Mouse (Mus musculus): ENCODE measurements around the gene Rps23. TPM values are rescaled to one million over a fixed set of nuclear protein-coding genes. Genes with fewer than 3 reads are reported as not detected.
"Not testable (repeated sequence)": the region's sequence is repeated elsewhere in the genome, so short reads cannot be mapped to it uniquely, and the experiment has no call there.

Rps23 gene
- polyA plus RNA-seq, 1 experiment, result 409 TPM

DNA sequence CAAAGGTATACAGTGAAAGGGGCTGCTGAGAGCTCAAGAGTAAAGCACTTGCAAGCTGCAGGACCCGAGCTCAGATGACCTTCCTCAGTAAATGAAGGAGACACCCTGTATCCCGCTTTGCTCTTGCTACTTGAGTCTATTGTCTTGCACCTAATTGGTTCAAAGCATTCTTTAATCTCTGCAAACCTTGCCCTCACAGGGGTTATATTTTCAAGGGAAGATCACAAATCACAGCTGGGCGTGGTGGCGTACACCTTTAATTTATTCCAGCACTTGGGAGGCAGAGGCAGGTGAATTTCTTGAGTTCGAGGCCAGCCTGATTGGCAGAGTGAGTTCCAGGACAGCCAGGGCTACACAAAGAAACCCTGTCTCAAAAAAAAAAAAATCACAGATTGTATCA is 2.4 kb downstream of the Rps23 start:
- no peak overlapping the region for H3K27ac ChIP-seq (ENCODE audit: insufficient read depth, low read length)
- no peaks in the 10 kb centered on the region for H3K27me3 ChIP-seq (ENCODE audit: control insufficient read depth, insufficient read depth, low read length)
- no peak overlapping the region for H3K4me3 ChIP-seq (replicated peaks; ENCODE audit: insufficient read depth, low read depth, low read length)
- TF ChIP-seq POLR2A (IDR thresholded peaks at IDR 0.05; ENCODE audit: borderline replicate concordance, insufficient read depth, low read length) (no peak), CTCF (IDR thresholded peaks at IDR 0.05; ENCODE audit: borderline replicate concordance, insufficient read depth, low read depth, low read length) (no peak)
- no peaks in the 10 kb centered on the region for H3K4me1 ChIP-seq (ENCODE audit: control insufficient read depth, insufficient read depth, low read length)
- WGBS, result 90% methylated on average over 5 of the region's 5 CpGs
- no peak for DNase-seq

DNA sequence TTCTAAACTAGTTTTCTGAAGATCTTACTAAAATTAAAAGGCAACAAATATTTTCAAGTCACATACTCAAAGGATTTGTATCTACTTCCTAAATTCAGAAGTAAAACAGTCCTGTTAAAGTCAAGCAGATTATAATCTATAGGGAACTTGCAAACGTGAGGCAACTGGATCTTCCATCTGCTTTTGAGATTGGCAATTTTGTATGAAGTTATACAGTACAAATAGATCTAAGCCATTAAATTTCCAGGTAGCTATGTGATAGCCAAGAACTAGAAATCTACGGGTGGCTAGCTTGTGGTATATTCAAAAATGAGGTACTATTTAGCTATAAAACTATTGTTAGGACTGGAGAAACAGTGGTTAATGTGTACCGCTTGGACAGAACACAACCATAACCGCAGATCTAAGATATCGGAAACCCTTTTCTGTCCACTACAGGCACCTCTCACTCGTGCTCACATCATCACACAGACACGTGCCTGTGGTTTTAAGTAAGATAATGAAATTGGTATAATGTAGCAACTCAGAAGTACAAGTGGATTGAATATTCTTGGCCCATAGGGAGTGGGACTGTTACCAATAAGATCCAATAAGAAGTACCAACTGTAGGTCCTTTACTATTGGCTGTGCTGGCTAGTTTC is 3.5 kb downstream of the Rps23 start:
- H3K4me3 ChIP-seq (replicated peaks; ENCODE audit: insufficient read depth, low read depth, low read length), result no peak overlapping the region
- 80% methylated on average over 7 of the region's 7 CpGs for WGBS

DNA sequence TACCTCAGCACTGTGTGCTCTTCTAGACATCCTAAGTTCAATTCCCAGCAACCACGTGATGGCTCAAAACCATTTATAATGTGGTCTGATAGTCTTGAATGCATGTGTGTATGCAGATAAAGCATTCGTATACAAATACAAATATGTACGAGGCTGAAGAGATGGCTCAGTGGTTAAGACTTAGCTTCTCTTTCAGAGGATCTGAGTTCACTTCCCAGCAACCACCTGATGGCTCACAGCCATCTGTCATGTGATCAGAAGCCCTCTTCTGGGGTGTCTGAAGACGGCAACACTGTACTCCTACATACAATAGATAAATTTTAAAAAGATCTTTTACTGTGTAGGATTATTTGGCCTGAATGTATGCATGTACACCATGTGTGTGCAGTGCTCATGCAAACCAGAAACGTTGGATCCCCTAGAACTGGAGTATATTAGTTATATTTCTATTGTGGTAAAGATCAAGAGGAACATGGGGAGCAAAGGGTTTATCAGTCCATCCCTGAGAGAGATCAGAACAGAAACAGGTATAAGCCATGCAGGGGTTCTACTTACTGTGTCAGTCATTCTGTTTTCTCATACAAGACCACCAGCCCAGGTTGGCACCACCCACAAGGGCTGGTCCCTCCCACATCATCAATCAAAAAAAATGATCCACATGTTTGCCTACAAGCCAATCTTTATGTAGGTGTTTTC is 4.3 kb downstream of the Rps23 start:
- WGBS, result 65% methylated on average over 5 of the region's 5 CpGs
- no peak for TF ChIP-seq POLR2A (IDR thresholded peaks at IDR 0.05; ENCODE audit: borderline replicate concordance, insufficient read depth, low read length)
- TF ChIP-seq CTCF (IDR thresholded peaks at IDR 0.05; ENCODE audit: borderline replicate concordance, insufficient read depth, low read depth, low read length), result no peak
- H3K4me1 ChIP-seq (ENCODE audit: control insufficient read depth, insufficient read depth, low read length), result no peaks in the 10 kb centered on the region
- no peak overlapping the region for H3K4me3 ChIP-seq (replicated peaks; ENCODE audit: insufficient read depth, low read depth, low read length)
- H3K27ac ChIP-seq (ENCODE audit: insufficient read depth, low read length), result no peak overlapping the region
- DNase-seq, result no peak
- H3K27me3 ChIP-seq (ENCODE audit: control insufficient read depth, insufficient read depth, low read length), result no peaks in the 10 kb centered on the region

More for the DNA sequence above, 3.5 kb downstream of the Rps23 start:
- Histone ChIP-seq H3K27me3 (ENCODE audit: control insufficient read depth, insufficient read depth, low read length) (no peaks in the 10 kb centered on the region), H3K4me1 (ENCODE audit: control insufficient read depth, insufficient read depth, low read length) (no peaks in the 10 kb centered on the region), H3K27ac (ENCODE audit: insufficient read depth, low read length) (no peak overlapping the region)
- DNase-seq, result no peak
- TF ChIP-seq POLR2A (IDR thresholded peaks at IDR 0.05; ENCODE audit: borderline replicate concordance, insufficient read depth, low read length) (no peak), CTCF (IDR thresholded peaks at IDR 0.05; ENCODE audit: borderline replicate concordance, insufficient read depth, low read depth, low read length) (no peak)

DNA sequence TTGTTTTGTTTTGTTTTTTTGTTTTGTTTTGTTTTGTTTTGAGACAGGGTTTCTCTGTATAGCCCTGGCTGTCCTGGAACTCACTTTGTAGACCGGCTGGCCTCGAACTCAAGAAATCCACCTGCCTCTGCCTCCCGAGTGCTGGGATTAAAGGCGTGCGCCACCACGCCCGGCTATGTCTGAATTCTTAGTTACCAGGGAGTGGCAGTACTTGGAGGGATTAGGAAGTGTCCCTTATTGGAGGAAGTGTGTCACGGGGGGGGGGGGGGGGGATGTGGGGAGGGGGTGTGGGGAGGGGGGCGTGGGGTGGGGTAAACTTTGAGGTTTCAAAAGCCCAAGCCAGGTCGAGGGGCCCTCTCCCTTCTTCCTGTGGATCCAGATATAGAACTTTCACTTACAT is 5.5 kb downstream of the Rps23 start:
- WGBS, result 89% methylated on average over 10 of the region's 10 CpGs
- H3K27me3 ChIP-seq (ENCODE audit: control insufficient read depth, insufficient read depth, low read length); DNase-seq; H3K27ac ChIP-seq (ENCODE audit: insufficient read depth, low read length); H3K4me1 ChIP-seq (ENCODE audit: control insufficient read depth, insufficient read depth, low read length); H3K4me3 ChIP-seq (replicated peaks; ENCODE audit: insufficient read depth, low read depth, low read length): not testable (repeated sequence)

DNA sequence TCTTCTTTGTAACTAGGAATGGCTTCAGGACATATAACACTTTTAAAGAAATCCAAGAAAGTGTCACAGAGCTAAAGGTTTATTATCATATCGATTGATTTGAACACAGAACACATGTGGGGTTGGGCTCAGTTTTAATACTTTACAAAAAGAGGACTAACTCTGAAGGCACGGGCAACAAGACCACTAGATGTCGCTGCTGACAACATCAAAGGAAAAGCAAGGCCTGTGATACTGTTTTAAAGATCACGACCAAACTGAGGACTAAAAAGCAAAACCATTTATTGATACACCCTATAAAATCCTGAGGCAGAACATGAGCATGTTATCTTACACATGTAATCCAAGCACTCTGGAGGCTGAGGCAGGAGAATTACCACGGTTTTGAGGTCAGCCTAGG is 7.1 kb downstream of the Rps23 start:
- WGBS, result 19% methylated on average over 5 of the region's 5 CpGs
- no peak overlapping the region for H3K27ac ChIP-seq (ENCODE audit: insufficient read depth, low read length)
- TF ChIP-seq POLR2A (IDR thresholded peaks at IDR 0.05; ENCODE audit: borderline replicate concordance, insufficient read depth, low read length) (no peak), CTCF (IDR thresholded peaks at IDR 0.05; ENCODE audit: borderline replicate concordance, insufficient read depth, low read depth, low read length) (peak; percentile 38; the same call in 1 of the 2 replicates)

DNA sequence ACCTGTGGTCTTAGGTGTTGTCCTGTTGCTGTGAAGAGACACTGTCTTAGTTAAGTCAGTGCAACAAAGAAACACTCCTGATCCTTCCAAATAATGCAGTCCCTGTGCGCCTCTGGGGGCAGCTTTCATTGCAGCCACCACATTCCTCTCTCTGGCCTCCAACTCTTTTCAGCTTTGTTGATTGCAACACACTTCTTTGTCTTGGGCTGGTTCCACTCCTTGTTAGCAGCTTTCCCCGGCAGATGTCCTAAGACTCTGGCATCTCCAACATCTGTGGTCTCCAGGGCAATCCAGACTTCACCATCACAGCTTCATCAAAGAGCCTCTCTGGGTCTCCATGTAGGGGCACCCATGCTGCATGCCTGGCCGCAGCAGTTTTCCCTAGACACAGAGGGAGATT is 10.5 kb downstream of the Rps23 start:
- WGBS, result 51% methylated on average over 3 of the region's 3 CpGs
- no peaks in the 10 kb centered on the region for H3K27me3 ChIP-seq (ENCODE audit: control insufficient read depth, insufficient read depth, low read length)
- TF ChIP-seq CTCF (IDR thresholded peaks at IDR 0.05; ENCODE audit: borderline replicate concordance, insufficient read depth, low read depth, low read length) (no peak), POLR2A (IDR thresholded peaks at IDR 0.05; ENCODE audit: borderline replicate concordance, insufficient read depth, low read length) (no peak)
- no peak overlapping the region for H3K4me3 ChIP-seq (replicated peaks; ENCODE audit: insufficient read depth, low read depth, low read length)
- no peaks in the 10 kb centered on the region for H3K4me1 ChIP-seq (ENCODE audit: control insufficient read depth, insufficient read depth, low read length)
- H3K27ac ChIP-seq (ENCODE audit: insufficient read depth, low read length), result no peak overlapping the region
- DNase-seq, result no peak

More for the DNA sequence above, 7.1 kb downstream of the Rps23 start:
- DNase-seq, result peak; percentile 56 to 60
- Histone ChIP-seq H3K27me3 (ENCODE audit: control insufficient read depth, insufficient read depth, low read length) (no peaks in the 10 kb centered on the region), H3K4me3 (replicated peaks; ENCODE audit: insufficient read depth, low read depth, low read length) (no peak overlapping the region), H3K4me1 (ENCODE audit: control insufficient read depth, insufficient read depth, low read length) (no peaks in the 10 kb centered on the region)

DNA sequence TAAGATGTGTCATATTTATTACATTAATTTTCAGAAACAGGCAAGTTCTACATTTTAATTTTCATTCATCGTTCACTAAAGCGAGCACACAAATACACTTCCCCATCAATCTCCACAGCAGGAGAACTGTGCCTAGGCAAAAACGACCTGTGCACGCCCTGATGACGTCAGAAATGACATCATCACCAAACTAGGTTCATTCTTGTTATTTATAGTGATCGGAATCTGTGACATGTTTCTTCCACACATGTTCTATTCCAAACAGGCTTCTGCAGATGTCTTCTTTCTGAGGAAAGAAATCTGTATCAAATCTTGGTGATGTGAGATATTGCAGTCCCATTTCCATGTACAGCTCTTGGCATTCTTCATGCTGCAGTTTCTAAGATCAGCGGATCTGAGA is 13.1 kb downstream of the Rps23 start:
- H3K4me3 ChIP-seq (replicated peaks; ENCODE audit: insufficient read depth, low read depth, low read length), result no peak overlapping the region
- TF ChIP-seq CTCF (IDR thresholded peaks at IDR 0.05; ENCODE audit: borderline replicate concordance, insufficient read depth, low read depth, low read length), result no peak
- no peak for TF ChIP-seq POLR2A (IDR thresholded peaks at IDR 0.05; ENCODE audit: borderline replicate concordance, insufficient read depth, low read length)

DNA sequence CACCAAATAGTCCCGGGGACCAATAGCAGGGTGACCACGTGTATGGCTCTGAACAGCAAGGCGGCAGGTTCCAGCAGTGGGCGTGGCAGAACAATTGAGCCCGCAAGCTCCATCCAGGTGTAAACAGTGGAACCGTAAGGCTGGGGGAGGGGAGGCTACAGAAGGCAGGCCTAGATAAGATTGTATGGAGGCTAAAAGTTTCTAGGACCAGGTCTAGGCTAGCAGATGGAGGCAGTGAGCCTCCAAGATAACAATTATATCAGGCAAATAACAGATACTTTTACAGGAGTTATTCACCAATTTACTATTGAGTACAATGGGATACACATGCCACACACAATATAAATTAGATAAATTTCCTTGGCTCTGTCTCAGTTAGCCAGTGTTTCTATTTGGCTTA is 16.4 kb downstream of the Rps23 start:
- Histone ChIP-seq H3K27me3 (ENCODE audit: control insufficient read depth, insufficient read depth, low read length) (no peaks in the 10 kb centered on the region), H3K27ac (ENCODE audit: insufficient read depth, low read length) (no peak overlapping the region), H3K4me3 (replicated peaks; ENCODE audit: insufficient read depth, low read depth, low read length) (no peak overlapping the region), H3K4me1 (ENCODE audit: control insufficient read depth, insufficient read depth, low read length) (no peaks in the 10 kb centered on the region)
- DNase-seq, result no peak
- WGBS, result 69% methylated on average over 6 of the region's 6 CpGs
- TF ChIP-seq CTCF (IDR thresholded peaks at IDR 0.05; ENCODE audit: borderline replicate concordance, insufficient read depth, low read depth, low read length) (no peak), POLR2A (IDR thresholded peaks at IDR 0.05; ENCODE audit: borderline replicate concordance, insufficient read depth, low read length) (no peak)

More for the DNA sequence above, 13.1 kb downstream of the Rps23 start:
- no peak overlapping the region for H3K27ac ChIP-seq (ENCODE audit: insufficient read depth, low read length)
- H3K4me1 ChIP-seq (ENCODE audit: control insufficient read depth, insufficient read depth, low read length), result no peaks in the 10 kb centered on the region
- DNase-seq, result no peak
- 87% methylated on average over 7 of the region's 7 CpGs for WGBS
- H3K27me3 ChIP-seq (ENCODE audit: control insufficient read depth, insufficient read depth, low read length), result no peaks in the 10 kb centered on the region
